Mouse (Mus musculus) heart, postnatal 0 days (tissue): ENCODE data around the gene Hmmr. TPM values are rescaled to one million over a fixed set of nuclear protein-coding genes. Genes with fewer than 3 reads are reported as not detected.

Experiments
- ATAC-seq: fragments of 200-750 bp; cut with Nextera tagmentation; 2 replicates; pipeline ENCODE4 v1.8.0; 2017; ENCODE audit warnings: low read depth, moderate number of reproducible peaks, moderate library complexity; ENCODE audit not compliant: insufficient read depth
- DNase-seq: peaks from one replicate; pipeline ENCODE4 v3.0.0-alpha.2; 2016; ENCODE audit warnings: low spot score
- H3K27ac ChIP-seq: fragments of 300-500 bp; sonication (generic); 2 replicates; pipeline ENCODE4 v1.5.1; 2014; ENCODE audit warnings: low read depth, mild to moderate bottlenecking
- H3K27me3 ChIP-seq: fragments of 300-500 bp; sonication (generic); 2 replicates; pipeline ENCODE4 v1.6.1; 2014; ENCODE audit warnings: low read length, mixed read lengths; ENCODE audit not compliant: control insufficient read depth, insufficient read depth
- H3K36me3 ChIP-seq: fragments of 300-500 bp; sonication (generic); replicated peaks from 2 replicates; pipeline ENCODE4 v1.6.1; 2014; ENCODE audit warnings: low read length, mixed read lengths; ENCODE audit not compliant: control insufficient read depth, insufficient read depth
- H3K4me1 ChIP-seq: fragments of 300-500 bp; sonication (generic); 2 replicates; pipeline ENCODE4 v1.6.1; 2014; ENCODE audit warnings: antibody characterized with exemption; ENCODE audit not compliant: control insufficient read depth, insufficient read depth
- H3K4me2 ChIP-seq: fragments of 300-500 bp; sonication (generic); 2 replicates; pipeline ENCODE4 v1.6.1; 2014; ENCODE audit warnings: low read depth, mild to moderate bottlenecking, low read length, moderate library complexity
- H3K4me3 ChIP-seq: fragments of 300-500 bp; sonication (generic); 2 replicates; pipeline ENCODE4 v1.5.1; 2014; ENCODE audit warnings: low read depth, low read length
- H3K9ac ChIP-seq: fragments of 300-500 bp; sonication (generic); replicated peaks from 2 replicates; pipeline ENCODE4 v1.6.1; 2014; ENCODE audit warnings: low read depth, low read length, mixed read lengths
- H3K9me3 ChIP-seq: fragments of 300-500 bp; sonication (generic); replicated peaks from 2 replicates; pipeline ENCODE4 v1.6.1; 2016; ENCODE audit warnings: low read length; ENCODE audit not compliant: control insufficient read depth
- CTCF ChIP-seq: IDR thresholded peaks from 2 replicates; pipeline ENCODE4 v1.5.1; 2016; ENCODE audit warnings: antibody characterized with exemption, control low read depth, low read depth
- EP300 ChIP-seq: IDR thresholded peaks from 2 replicates; pipeline ENCODE4 v1.6.1; 2016; ENCODE audit warnings: antibody characterized with exemption, low read depth
- WGBS: fragments of 180-500 bp; shearing (Covaris S2); extraction: QIAGEN DNeasy Blood & Tissue Kit; methylation state at CpG from one replicate; pipeline ENCODE4 v1.1.7; 2014; 5-methylcytosine and 5-hydroxymethylcytosine counted together
- polyA plus RNA-seq: library from polyadenylated mRNA; unstranded; fragments of >200 nt; fragmentation: Nextera tagmentation; extraction: Ambion mirVana; gene quantifications from 2 replicates; pipeline ENCODE4 v1.2.1, GENCODE M21; 2015
- total RNA-seq: library from RNA; depleted of rRNA; stranded (reverse); fragments of >200 nt; gene quantifications from 2 replicates; pipeline ENCODE4 v1.2.3, GENCODE M21; 2014; ENCODE audit warnings: low replicate concordance

The Hmmr gene
- total and polyA plus RNA-seq, 2 experiments from 2014 or later: 18.0 to 29.0 TPM

- H3K9ac ChIP-seq: no peak overlapping the region
- H3K27me3 ChIP-seq: no peaks in the 10 kb centered on the region
- TF ChIP-seq EP300: no peak
- no peak for TF ChIP-seq CTCF
- DNase-seq: no peak
- no peaks in the 10 kb centered on the region for H3K9me3 ChIP-seq
- H3K4me2 ChIP-seq: no peak overlapping the region
- H3K27ac ChIP-seq: no peak overlapping the region
- no peaks in the 10 kb centered on the region for H3K36me3 ChIP-seq
- ATAC-seq: no peak
- H3K4me3 ChIP-seq: no peak overlapping the region
- H3K4me1 ChIP-seq: no peaks in the 10 kb centered on the region
- 67% methylated on average over 8 of the region's 8 CpGs for WGBS
These were observed 26.7 kb upstream of the Hmmr start for GRCm38 (mm10) chr11:40759896-40760295.

GRCm38 (mm10) chr11:40755968-40756367, 22.7 kb upstream of the Hmmr start:
- DNase-seq (no peak), ATAC-seq (no peak)
- no peaks in the 10 kb centered on the region for H3K27me3 ChIP-seq
- no peak overlapping the region for H3K4me3 ChIP-seq
- 87% methylated on average over 8 of the region's 8 CpGs for WGBS
- no peaks in the 10 kb centered on the region for H3K9me3 ChIP-seq
- H3K4me2 ChIP-seq: no peak overlapping the region
- H3K27ac ChIP-seq: no peak overlapping the region
- peaks cover 16% of the 10 kb centered on the region for H3K36me3 ChIP-seq
- peaks cover 10% of the 10 kb centered on the region for H3K4me1 ChIP-seq
- TF ChIP-seq CTCF (no peak), EP300 (no peak)
- H3K9ac ChIP-seq: no peak overlapping the region

- Histone ChIP-seq H3K4me3 (peak within 1 kb of the TSS; percentile 92), H3K9me3 (no peaks in the 10 kb centered on the region), H3K27ac (peak within 1 kb of the TSS; percentile 97), H3K4me2 (peak within 1 kb of the TSS; percentile 63), H3K9ac (peak within 1 kb of the TSS; percentile 93), H3K4me1 (peaks cover 10% of the 10 kb centered on the region), H3K27me3 (no peaks in the 10 kb centered on the region), H3K36me3 (peaks cover 20% of the 10 kb centered on the region)
- DNase-seq (peak; percentile 99), ATAC-seq (peak; percentile 98)
- TF ChIP-seq CTCF (no peak), EP300 (no peak)
- under 1% methylated on average over 25 of the region's 25 CpGs for WGBS
These were observed 21.9 kb upstream of the Hmmr start, which contains the start of gene Ccng1 for GRCm38 (mm10) chr11:40755109-40755627. TSS of gene Ccng1 (minus strand) at chr11:40755311.

GRCm38 (mm10) chr11:40754664-40755107, 21.5 kb upstream of the Hmmr start:
- peak overlapping the region; percentile 97 for H3K27ac ChIP-seq
- H3K27me3 ChIP-seq: no peaks in the 10 kb centered on the region
- DNase-seq: peak; percentile 25
- under 1% methylated on average over 19 of the region's 19 CpGs for WGBS
- TF ChIP-seq EP300 (0 out of 2 replicates have a peak, but pooled peaks have one; percentile 34), CTCF (no peak)
- no peaks in the 10 kb centered on the region for H3K9me3 ChIP-seq
- H3K36me3 ChIP-seq: peaks cover 23% of the 10 kb centered on the region
- ATAC-seq: peak; percentile 63
- H3K9ac ChIP-seq: peak overlapping the region; percentile 93
- peaks cover 10% of the 10 kb centered on the region for H3K4me1 ChIP-seq
- H3K4me3 ChIP-seq: peak overlapping the region; percentile 92
- peak overlapping the region; percentile 63 for H3K4me2 ChIP-seq

GRCm38 (mm10) chr11:40753836-40754235, 20.6 kb upstream of the Hmmr start:
- peaks cover 27% of the 10 kb centered on the region for H3K36me3 ChIP-seq
- WGBS: 25% methylated on average over 6 of the region's 6 CpGs

GRCm38 (mm10) chr11:40747716-40748115, 14.5 kb upstream of the Hmmr start:
- no peak for DNase-seq
- H3K9me3 ChIP-seq: no peaks in the 10 kb centered on the region
- H3K36me3 ChIP-seq: peaks cover 30% of the 10 kb centered on the region
- peaks cover 7% of the 10 kb centered on the region for H3K4me1 ChIP-seq
- WGBS: 55% methylated on average over 2 of the region's 2 CpGs
- no peak for ATAC-seq
- H3K9ac ChIP-seq: no peak overlapping the region
- H3K27ac ChIP-seq: no peak overlapping the region
- TF ChIP-seq EP300 (no peak), CTCF (no peak)
- H3K4me2 ChIP-seq: no peak overlapping the region
- H3K27me3 ChIP-seq: no peaks in the 10 kb centered on the region
- no peak overlapping the region for H3K4me3 ChIP-seq

More at GRCm38 (mm10) chr11:40753836-40754235, 20.6 kb upstream of the Hmmr start:
- H3K4me2 ChIP-seq: peak overlapping the region; percentile 63
- H3K9ac ChIP-seq: peak overlapping the region; percentile 93
- H3K4me1 ChIP-seq: peaks cover 10% of the 10 kb centered on the region
- peak overlapping the region; percentile 97 for H3K27ac ChIP-seq
- peak overlapping the region; percentile 92 for H3K4me3 ChIP-seq
- DNase-seq: peak; percentile 91
- H3K27me3 ChIP-seq: no peaks in the 10 kb centered on the region
- no peaks in the 10 kb centered on the region for H3K9me3 ChIP-seq
- ATAC-seq: peak; percentile 39
- TF ChIP-seq EP300: 0 out of 2 replicates have a peak, but pooled peaks have one; percentile 37
- TF ChIP-seq CTCF: no peak
